Mouse (Mus musculus): Measurements from ENCODE around the gene 1700020N01Rik. TPM values are rescaled to one million over a fixed set of nuclear protein-coding genes. Genes with fewer than 3 reads are reported as not detected.
A peak's percentile ranks its signal among the peaks of the same experiment; 100 is the strongest.

The 1700020N01Rik gene
- total and polyA plus RNA-seq, 3 experiments, result not detected

GRCm38 (mm10) chr10:21581546-21581945 lies 11.4 kb upstream of the 1700020N01Rik start:
- H3K9me3 ChIP-seq (replicated peaks), result no peaks in the 10 kb centered on the region
- peaks cover 2% of the 10 kb centered on the region; the same call in 1 of the 2 replicates for H3K4me1 ChIP-seq (ENCODE audit: insufficient read depth, low read depth, low read length)
- DNase-seq (ENCODE audit: low spot score) (no peak), ATAC-seq (ENCODE audit: extremely low read depth, insufficient number of reproducible peaks, low FRiP score, poor library complexity, severe bottlenecking) (no peak)
- peaks cover 4% of the 10 kb centered on the region; the same call in 1 of the 2 replicates for H3K27me3 ChIP-seq (ENCODE audit: insufficient read depth, low read length)
- H3K4me3 ChIP-seq (ENCODE audit: low read depth, low read length), result no peak overlapping the region
- TF ChIP-seq POLR2AphosphoS5 (IDR thresholded peaks at IDR 0.05; ENCODE audit: insufficient replicate concordance, low read depth, low read length) (no peak), GATA2 (IDR thresholded peaks at IDR 0.05; ENCODE audit: borderline replicate concordance, low read depth, low read length) (no peak), GATA1 (IDR thresholded peaks at IDR 0.05; ENCODE audit: borderline replicate concordance, low read length) (no peak), CTCF (IDR thresholded peaks at IDR 0.05; ENCODE audit: low read depth, low read length) (no peak), TAL1 (conservative IDR thresholded peaks at IDR 0.05; ENCODE audit: low read depth, low read length) (no peak)
- H3K36me3 ChIP-seq (replicated peaks), result no peaks in the 10 kb centered on the region

GRCm38 (mm10) chr10:21587041-21587440 lies 5.9 kb upstream of the 1700020N01Rik start:
- no peak for TF ChIP-seq GATA1 (IDR thresholded peaks at IDR 0.05; ENCODE audit: borderline replicate concordance, low read length)
- ATAC-seq (ENCODE audit: extremely low read depth, insufficient number of reproducible peaks, low FRiP score, poor library complexity, severe bottlenecking), result no peak
- Histone ChIP-seq H3K4me3 (ENCODE audit: low read depth, low read length) (no peak overlapping the region), H3K4me1 (ENCODE audit: insufficient read depth, low read depth, low read length) (no peaks in the 10 kb centered on the region), H3K36me3 (replicated peaks) (no peaks in the 10 kb centered on the region), H3K9me3 (replicated peaks) (no peaks in the 10 kb centered on the region), H3K27me3 (ENCODE audit: insufficient read depth, low read length) (peaks cover 4% of the 10 kb centered on the region; the same call in 1 of the 2 replicates)
- DNase-seq (ENCODE audit: low spot score), result no peak

- TF ChIP-seq GATA2 (IDR thresholded peaks at IDR 0.05; ENCODE audit: borderline replicate concordance, low read depth, low read length), result no peak
- TF ChIP-seq TAL1 (conservative IDR thresholded peaks at IDR 0.05; ENCODE audit: low read depth, low read length), result no peak
- TF ChIP-seq CTCF (IDR thresholded peaks at IDR 0.05; ENCODE audit: low read depth, low read length), result no peak
- TF ChIP-seq POLR2AphosphoS5 (IDR thresholded peaks at IDR 0.05; ENCODE audit: insufficient replicate concordance, low read depth, low read length), result no peak
- TF ChIP-seq GATA1 (IDR thresholded peaks at IDR 0.05; ENCODE audit: borderline replicate concordance, low read length), result no peak
- no peak for ATAC-seq (ENCODE audit: extremely low read depth, insufficient number of reproducible peaks, low FRiP score, poor library complexity, severe bottlenecking)
- H3K9me3 ChIP-seq (replicated peaks), result no peaks in the 10 kb centered on the region
- H3K36me3 ChIP-seq (replicated peaks), result no peaks in the 10 kb centered on the region
- H3K27me3 ChIP-seq (ENCODE audit: insufficient read depth, low read length), result peaks cover 8% of the 10 kb centered on the region
- DNase-seq (ENCODE audit: low spot score), result no peak
- H3K4me1 ChIP-seq (ENCODE audit: insufficient read depth, low read depth, low read length), result no peaks in the 10 kb centered on the region
- no peak overlapping the region for H3K4me3 ChIP-seq (ENCODE audit: low read depth, low read length)
Observed at GRCm38 (mm10) chr10:21588007-21588852, 4.7 kb upstream of the 1700020N01Rik start.

- Histone ChIP-seq H3K4me3 (ENCODE audit: low read depth, low read length) (no peak overlapping the region), H3K27me3 (ENCODE audit: insufficient read depth, low read length) (no peaks in the 10 kb centered on the region), H3K9me3 (replicated peaks) (no peaks in the 10 kb centered on the region), H3K36me3 (replicated peaks) (no peaks in the 10 kb centered on the region), H3K4me1 (ENCODE audit: insufficient read depth, low read depth, low read length) (peaks cover 28% of the 10 kb centered on the region)
- ATAC-seq (ENCODE audit: extremely low read depth, insufficient number of reproducible peaks, low FRiP score, poor library complexity, severe bottlenecking) (no peak), DNase-seq (ENCODE audit: low spot score) (peak; percentile 33)
- TF ChIP-seq CTCF (IDR thresholded peaks at IDR 0.05; ENCODE audit: low read depth, low read length) (peak; percentile 90), POLR2AphosphoS5 (IDR thresholded peaks at IDR 0.05; ENCODE audit: insufficient replicate concordance, low read depth, low read length) (no peak)
Observed at GRCm38 (mm10) chr10:21600931-21601330, 8.0 kb downstream of the 1700020N01Rik start.

GRCm38 (mm10) chr10:21604476-21604875 lies 11.5 kb downstream of the 1700020N01Rik start:
- Histone ChIP-seq H3K9me3 (replicated peaks) (no peaks in the 10 kb centered on the region), H3K36me3 (replicated peaks) (no peaks in the 10 kb centered on the region), H3K4me1 (ENCODE audit: insufficient read depth, low read depth, low read length) (peaks cover 32% of the 10 kb centered on the region), H3K27me3 (ENCODE audit: insufficient read depth, low read length) (no peaks in the 10 kb centered on the region), H3K4me3 (ENCODE audit: low read depth, low read length) (no peak overlapping the region)
- TF ChIP-seq GATA1 (IDR thresholded peaks at IDR 0.05; ENCODE audit: borderline replicate concordance, low read length) (no peak), GATA2 (IDR thresholded peaks at IDR 0.05; ENCODE audit: borderline replicate concordance, low read depth, low read length) (no peak)
- DNase-seq (ENCODE audit: low spot score), result no peak
- ATAC-seq (ENCODE audit: extremely low read depth, insufficient number of reproducible peaks, low FRiP score, poor library complexity, severe bottlenecking), result no peak

GRCm38 (mm10) chr10:21605011-21605571 lies 12.1 kb downstream of the 1700020N01Rik start:
- no peaks in the 10 kb centered on the region for H3K9me3 ChIP-seq (replicated peaks)
- H3K4me1 ChIP-seq (ENCODE audit: insufficient read depth, low read depth, low read length), result peaks cover 28% of the 10 kb centered on the region
- H3K4me3 ChIP-seq (ENCODE audit: low read depth, low read length), result no peak overlapping the region
- TF ChIP-seq GATA2 (IDR thresholded peaks at IDR 0.05; ENCODE audit: borderline replicate concordance, low read depth, low read length) (no peak), CTCF (IDR thresholded peaks at IDR 0.05; ENCODE audit: low read depth, low read length) (no peak), GATA1 (IDR thresholded peaks at IDR 0.05; ENCODE audit: borderline replicate concordance, low read length) (no peak), POLR2AphosphoS5 (IDR thresholded peaks at IDR 0.05; ENCODE audit: insufficient replicate concordance, low read depth, low read length) (no peak), TAL1 (conservative IDR thresholded peaks at IDR 0.05; ENCODE audit: low read depth, low read length) (no peak)
- no peaks in the 10 kb centered on the region for H3K36me3 ChIP-seq (replicated peaks)
- no peaks in the 10 kb centered on the region for H3K27me3 ChIP-seq (ENCODE audit: insufficient read depth, low read length)
- ATAC-seq (ENCODE audit: extremely low read depth, insufficient number of reproducible peaks, low FRiP score, poor library complexity, severe bottlenecking), result no peak
- no peak for DNase-seq (ENCODE audit: low spot score)

Measured in G1E (cell line).